Mouse (Mus musculus) duodenum, adult 2 months (tissue): ENCODE data around the gene Olfr1156. TPM values are rescaled to one million over a fixed set of nuclear protein-coding genes. Genes with fewer than 3 reads are reported as not detected.

Experiments used
- polyA plus RNA-seq: library from polyadenylated mRNA; depleted of rRNA; stranded (reverse); fragments of >200 nt; gene quantifications from 2 replicates; pipeline ENCODE4 v1.2.3, GENCODE M21; 2012; ENCODE audit warnings: low replicate concordance; rRNA removed

The Olfr1156 gene
- not detected in 2 replicates for polyA plus RNA-seq

DNA sequence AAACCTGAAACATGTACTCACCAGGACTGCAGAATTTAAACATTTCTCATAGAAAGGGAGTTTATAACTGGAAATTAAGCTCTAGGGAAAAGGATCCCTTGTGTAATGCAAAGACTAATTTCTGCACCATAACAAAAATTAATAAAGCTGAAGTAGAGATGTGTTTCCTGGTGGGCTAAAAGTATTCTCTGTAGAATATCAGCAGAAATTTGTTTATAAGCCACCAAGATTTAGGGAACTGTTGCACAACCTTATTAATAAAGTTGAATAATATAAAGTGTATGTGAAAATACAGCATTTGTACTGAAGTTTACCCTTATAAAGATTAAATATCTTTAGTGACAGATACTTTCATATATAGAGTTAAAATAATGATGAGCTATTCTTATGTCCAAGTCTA is at the start of gene Olfr1156:
Gene Olfr1156 (minus strand): TSS at position 101 of the 400 bp plus-strand sequence.

DNA sequence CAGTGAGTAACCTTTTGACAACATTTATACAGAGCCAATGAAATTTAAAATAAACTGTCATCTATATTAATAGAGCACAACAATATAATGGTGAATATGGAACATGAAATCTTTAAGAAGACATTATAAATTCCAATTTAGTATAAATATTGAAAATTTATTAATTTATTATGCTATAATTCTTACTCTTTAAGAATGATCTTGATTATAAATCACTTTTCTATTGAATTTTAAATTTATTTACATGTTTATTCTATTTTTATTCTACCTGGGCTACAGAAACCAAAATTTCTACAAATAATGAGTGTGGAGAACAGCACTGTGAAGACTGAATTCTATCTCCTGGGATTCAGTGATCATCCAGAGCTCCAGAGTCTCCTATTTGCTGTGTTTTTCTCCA is 36.9 kb upstream of the Olfr1156 start, which contains the start of gene Olfr1158:
Gene Olfr1158 (plus strand): TSS at position 301 of the 400 bp plus-strand sequence.

DNA sequence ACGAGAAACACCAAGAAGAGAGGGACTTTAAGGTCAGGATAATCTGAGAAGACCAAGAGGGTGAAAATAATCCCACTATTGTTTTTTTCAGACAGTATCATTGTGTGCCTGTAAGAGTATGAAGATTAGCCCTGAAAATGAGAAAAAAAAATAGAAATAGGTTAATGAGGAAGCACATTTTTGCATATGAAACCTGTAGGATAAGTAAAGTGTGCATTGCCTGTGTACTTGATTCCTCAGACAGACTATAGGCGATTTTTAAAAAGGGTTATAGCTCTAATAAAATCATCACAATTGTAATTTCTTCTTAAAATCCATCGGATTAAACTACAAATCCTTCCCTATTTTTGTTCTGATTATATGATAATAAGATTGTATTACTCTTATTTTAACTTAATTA is 21.7 kb upstream of the Olfr1156 start, which contains the start of gene Olfr74:
Gene Olfr74 (minus strand): TSS at position 101 of the 400 bp plus-strand sequence.

DNA sequence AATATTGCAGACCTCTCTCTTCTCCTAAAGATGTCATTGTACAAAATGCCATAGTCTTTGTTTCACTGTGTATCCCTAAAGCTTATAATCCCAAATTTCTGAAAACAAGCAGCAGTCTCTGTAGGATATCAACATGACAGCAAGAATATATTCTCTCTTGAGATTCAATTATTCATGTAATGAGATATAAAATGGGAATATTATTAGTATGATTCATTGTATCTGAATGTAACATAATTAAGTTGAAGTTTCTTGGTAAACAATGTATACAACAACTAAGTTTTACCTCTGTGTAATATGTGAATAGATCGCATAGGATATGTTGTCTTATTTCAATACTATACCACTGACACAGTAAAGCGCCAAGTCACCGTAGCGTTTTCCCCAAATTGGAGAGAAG is 15.3 kb upstream of the Olfr1156 start, which contains the start of gene Olfr1157:
Gene Olfr1157 (minus strand): TSS at position 101 of the 400 bp plus-strand sequence.

DNA sequence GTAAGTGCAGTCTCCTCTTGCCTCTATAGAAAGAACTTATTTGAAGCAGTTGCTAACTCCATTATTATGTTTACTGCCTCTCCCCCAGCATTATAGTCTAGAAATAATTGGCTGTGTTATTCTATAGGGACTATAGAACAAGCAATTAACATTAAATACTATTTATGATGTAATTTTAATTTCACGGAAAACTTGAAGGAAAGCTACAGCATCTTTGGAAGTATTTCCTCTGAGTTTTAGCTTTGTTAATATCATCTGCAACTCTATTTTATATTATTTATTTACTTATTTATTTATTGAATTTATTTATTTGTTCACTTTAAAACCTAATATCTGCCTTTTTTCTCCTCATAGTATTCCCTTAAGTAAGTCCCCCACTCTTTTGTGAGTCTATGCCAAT is 7.9 kb downstream of the Olfr1156 start, which contains the start of gene Olfr1155:
Gene Olfr1155 (minus strand): TSS at position 101 of the 400 bp plus-strand sequence.

DNA sequence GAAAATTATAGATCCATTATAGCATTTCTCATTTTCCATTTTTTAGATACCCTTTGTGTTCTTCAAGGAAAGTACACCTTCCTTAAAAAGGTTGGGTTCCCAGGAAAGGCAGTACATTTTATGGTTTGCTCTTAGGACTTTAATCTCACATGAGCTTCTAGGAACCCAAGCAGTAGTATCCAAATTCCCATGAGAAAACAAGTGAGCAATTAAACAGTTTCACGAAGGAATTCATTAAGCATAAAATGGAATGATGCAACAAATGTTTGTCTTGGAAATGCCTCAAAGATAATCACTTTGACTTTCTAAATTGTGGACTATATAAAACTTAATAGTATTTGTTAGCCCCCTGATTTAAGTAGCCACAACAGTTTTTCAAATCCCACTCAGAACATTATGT is 47.8 kb downstream of the Olfr1156 start, which contains the start of gene Olfr1154:
Gene Olfr1154 (minus strand): TSS at position 101 of the 400 bp plus-strand sequence.

Other genes with a start within 250 kb of the Olfr1156 start
- not detected in 2 replicates for gene Olfr1137, start 239.9 kb downstream of the Olfr1156 start, polyA plus RNA-seq
- not detected in 2 replicates for gene Olfr1138, start 213.1 kb downstream of the Olfr1156 start, polyA plus RNA-seq
- gene Olfr1140, start 209.3 kb downstream of the Olfr1156 start, polyA plus RNA-seq = not detected in 2 replicates
- gene Olfr1141, start 199.1 kb downstream of the Olfr1156 start, polyA plus RNA-seq = not detected in 2 replicates
- not detected in 2 replicates for gene Olfr152, start 173.6 kb downstream of the Olfr1156 start, polyA plus RNA-seq
- gene Olfr1143, start 152.5 kb downstream of the Olfr1156 start, polyA plus RNA-seq = not detected in 2 replicates
- not detected in 2 replicates for gene Olfr1145, start 143.3 kb downstream of the Olfr1156 start, polyA plus RNA-seq
- gene Olfr1148, start 122.6 kb downstream of the Olfr1156 start, polyA plus RNA-seq = not detected in 2 replicates
- gene Olfr1150-ps1, start 109.1 kb downstream of the Olfr1156 start, polyA plus RNA-seq = not detected in 2 replicates
- not detected in 2 replicates for gene Olfr1151, start 97.2 kb downstream of the Olfr1156 start, polyA plus RNA-seq
- gene Olfr1152, start 86.6 kb downstream of the Olfr1156 start, polyA plus RNA-seq = not detected in 2 replicates
- not detected in 2 replicates for gene Olfr1153, start 58.1 kb downstream of the Olfr1156 start, polyA plus RNA-seq
- gene Olfr1154, start 47.9 kb downstream of the Olfr1156 start, polyA plus RNA-seq = not detected in 2 replicates
- not detected in 2 replicates for gene Olfr1155, start 8.0 kb downstream of the Olfr1156 start, polyA plus RNA-seq
- gene Olfr1157, start 15.2 kb upstream of the Olfr1156 start, polyA plus RNA-seq = not detected in 2 replicates
- gene Olfr74, start 21.6 kb upstream of the Olfr1156 start, polyA plus RNA-seq = not detected in 2 replicates
- gene Olfr1158, start 37.0 kb upstream of the Olfr1156 start, polyA plus RNA-seq = not detected in 2 replicates
- gene Olfr1160, start 55.2 kb upstream of the Olfr1156 start, polyA plus RNA-seq = not detected in 2 replicates
- not detected in 2 replicates for gene Olfr1161, start 69.7 kb upstream of the Olfr1156 start, polyA plus RNA-seq
- gene Olfr73, start 84.6 kb upstream of the Olfr1156 start, polyA plus RNA-seq = not detected in 2 replicates
- not detected in 2 replicates for gene Olfr1162, start 98.0 kb upstream of the Olfr1156 start, polyA plus RNA-seq
- not detected in 2 replicates for gene Olfr1163, start 118.7 kb upstream of the Olfr1156 start, polyA plus RNA-seq
- gene Olfr1164, start 140.9 kb upstream of the Olfr1156 start, polyA plus RNA-seq = not detected in 2 replicates
- gene Olfr1166, start 175.2 kb upstream of the Olfr1156 start, polyA plus RNA-seq = not detected in 2 replicates
- gene Olfr1167, start 202.1 kb upstream of the Olfr1156 start, polyA plus RNA-seq = not detected in 2 replicates
- not detected in 2 replicates for gene Olfr1168, start 228.8 kb upstream of the Olfr1156 start, polyA plus RNA-seq